Mouse (Mus musculus): ENCODE measurements around the gene Ctnna2. TPM values are rescaled to one million over a fixed set of nuclear protein-coding genes. Genes with fewer than 3 reads are reported as not detected.

Gene Ctnna2
- total and polyA plus RNA-seq, 2 experiments from 2014 or later: 91.5 to 243 TPM

- no peak overlapping the region for H3K27ac ChIP-seq (ENCODE audit: low read depth, low read length)
- no peaks in the 10 kb centered on the region for H3K9me3 ChIP-seq (ENCODE audit: low read length)
- no peaks in the 10 kb centered on the region for H3K36me3 ChIP-seq (ENCODE audit: insufficient read depth)
- H3K4me3 ChIP-seq (ENCODE audit: low read depth, low read length): no peak overlapping the region
- H3K4me2 ChIP-seq (ENCODE audit: low read depth): no peak overlapping the region
- no peaks in the 10 kb centered on the region for H3K27me3 ChIP-seq (ENCODE audit: insufficient read depth, low read length)
- ATAC-seq (no peak), DNase-seq (no peak)
- 0 out of 2 replicates have a peak, but pooled peaks cover 5% of the 10 kb centered on the region for H3K4me1 ChIP-seq (ENCODE audit: insufficient read depth)
- WGBS: 30% methylated on average over 2 of the region's 2 CpGs
- no peak overlapping the region for H3K9ac ChIP-seq
- TF ChIP-seq CTCF (IDR thresholded peaks at IDR 0.05; ENCODE audit: low read depth): no peak
Observed at GRCm38 (mm10) chr6:77199375-77199774, 780.1 kb downstream of the Ctnna2 start.

GRCm38 (mm10) chr6:77196650-77197049, 782.8 kb downstream of the Ctnna2 start:
- no peak overlapping the region for H3K4me2 ChIP-seq (ENCODE audit: low read depth)
- no peak overlapping the region for H3K9ac ChIP-seq
- DNase-seq: peak; percentile 37
- no peak overlapping the region for H3K4me3 ChIP-seq (ENCODE audit: low read depth, low read length)
- H3K9me3 ChIP-seq (ENCODE audit: low read length): no peaks in the 10 kb centered on the region
- no peaks in the 10 kb centered on the region for H3K36me3 ChIP-seq (ENCODE audit: insufficient read depth)
- 0 out of 2 replicates have a peak, but pooled peaks cover 5% of the 10 kb centered on the region for H3K4me1 ChIP-seq (ENCODE audit: insufficient read depth)
- no peak overlapping the region for H3K27ac ChIP-seq (ENCODE audit: low read depth, low read length)
- TF ChIP-seq CTCF (IDR thresholded peaks at IDR 0.05; ENCODE audit: low read depth): no peak
- 80% methylated on average over 3 of the region's 3 CpGs for WGBS
- no peaks in the 10 kb centered on the region for H3K27me3 ChIP-seq (ENCODE audit: insufficient read depth, low read length)
- no peak for ATAC-seq

- Histone ChIP-seq H3K27me3 (ENCODE audit: insufficient read depth, low read length) (no peaks in the 10 kb centered on the region), H3K9ac (no peak overlapping the region), H3K9me3 (ENCODE audit: low read length) (no peaks in the 10 kb centered on the region), H3K4me1 (ENCODE audit: insufficient read depth) (no peaks in the 10 kb centered on the region), H3K4me2 (ENCODE audit: low read depth) (no peak overlapping the region), H3K4me3 (ENCODE audit: low read depth, low read length) (no peak overlapping the region), H3K27ac (ENCODE audit: low read depth, low read length) (no peak overlapping the region), H3K36me3 (ENCODE audit: insufficient read depth) (no peaks in the 10 kb centered on the region)
- ATAC-seq (no peak), DNase-seq (no peak)
- TF ChIP-seq CTCF (IDR thresholded peaks at IDR 0.05; ENCODE audit: low read depth): no peak
- 66% methylated on average over 4 of the region's 4 CpGs for WGBS
Observed at GRCm38 (mm10) chr6:77191635-77192034, 787.9 kb downstream of the Ctnna2 start.

GRCm38 (mm10) chr6:77188628-77189027, 790.9 kb downstream of the Ctnna2 start:
- DNase-seq (no peak), ATAC-seq (no peak)
- H3K27me3 ChIP-seq (ENCODE audit: insufficient read depth, low read length): no peaks in the 10 kb centered on the region
- no peak for TF ChIP-seq CTCF (IDR thresholded peaks at IDR 0.05; ENCODE audit: low read depth)
- H3K9me3 ChIP-seq (ENCODE audit: low read length): no peaks in the 10 kb centered on the region
- H3K36me3 ChIP-seq (ENCODE audit: insufficient read depth): no peaks in the 10 kb centered on the region
- H3K4me3 ChIP-seq (ENCODE audit: low read depth, low read length): no peak overlapping the region
- H3K9ac ChIP-seq: no peak overlapping the region
- no peak overlapping the region for H3K27ac ChIP-seq (ENCODE audit: low read depth, low read length)
- no peak overlapping the region for H3K4me2 ChIP-seq (ENCODE audit: low read depth)
- no peaks in the 10 kb centered on the region for H3K4me1 ChIP-seq (ENCODE audit: insufficient read depth)
- 20% methylated on average over 2 of the region's 2 CpGs for WGBS

- WGBS: 59% methylated on average over 4 of the region's 4 CpGs
- ATAC-seq: no peak
- TF ChIP-seq CTCF (IDR thresholded peaks at IDR 0.05; ENCODE audit: low read depth): no peak
Observed at GRCm38 (mm10) chr6:77185751-77186150, 793.7 kb downstream of the Ctnna2 start.

GRCm38 (mm10) chr6:77184896-77185295, 794.6 kb downstream of the Ctnna2 start:
- Histone ChIP-seq H3K9ac (no peak overlapping the region), H3K4me2 (ENCODE audit: low read depth) (no peak overlapping the region), H3K4me3 (ENCODE audit: low read depth, low read length) (no peak overlapping the region), H3K27ac (ENCODE audit: low read depth, low read length) (no peak overlapping the region), H3K27me3 (ENCODE audit: insufficient read depth, low read length) (no peaks in the 10 kb centered on the region), H3K9me3 (ENCODE audit: low read length) (no peaks in the 10 kb centered on the region), H3K36me3 (ENCODE audit: insufficient read depth) (no peaks in the 10 kb centered on the region), H3K4me1 (ENCODE audit: insufficient read depth) (no peaks in the 10 kb centered on the region)
- no peak for TF ChIP-seq CTCF (IDR thresholded peaks at IDR 0.05; ENCODE audit: low read depth)
- 0 out of 2 replicates have a peak, but pooled peaks have one; percentile 42 for ATAC-seq
- WGBS: 22% methylated on average over 2 of the region's 2 CpGs
- no peak for DNase-seq

More at GRCm38 (mm10) chr6:77185751-77186150, 793.7 kb downstream of the Ctnna2 start:
- no peaks in the 10 kb centered on the region for H3K4me1 ChIP-seq (ENCODE audit: insufficient read depth)
- no peak overlapping the region for H3K27ac ChIP-seq (ENCODE audit: low read depth, low read length)
- no peaks in the 10 kb centered on the region for H3K9me3 ChIP-seq (ENCODE audit: low read length)
- no peaks in the 10 kb centered on the region for H3K36me3 ChIP-seq (ENCODE audit: insufficient read depth)
- no peak overlapping the region for H3K4me3 ChIP-seq (ENCODE audit: low read depth, low read length)
- no peak for DNase-seq
- H3K27me3 ChIP-seq (ENCODE audit: insufficient read depth, low read length): no peaks in the 10 kb centered on the region
- H3K4me2 ChIP-seq (ENCODE audit: low read depth): no peak overlapping the region
- H3K9ac ChIP-seq: no peak overlapping the region

GRCm38 (mm10) chr6:77175764-77176163, 803.7 kb downstream of the Ctnna2 start:
- H3K4me1 ChIP-seq (ENCODE audit: insufficient read depth): no peaks in the 10 kb centered on the region
- H3K4me2 ChIP-seq (ENCODE audit: low read depth): no peak overlapping the region
- no peak overlapping the region for H3K9ac ChIP-seq
- H3K4me3 ChIP-seq (ENCODE audit: low read depth, low read length): no peak overlapping the region
- no peaks in the 10 kb centered on the region for H3K27me3 ChIP-seq (ENCODE audit: insufficient read depth, low read length)
- no peak for TF ChIP-seq CTCF (IDR thresholded peaks at IDR 0.05; ENCODE audit: low read depth)
- ATAC-seq (no peak), DNase-seq (no peak)
- no peaks in the 10 kb centered on the region for H3K36me3 ChIP-seq (ENCODE audit: insufficient read depth)
- H3K27ac ChIP-seq (ENCODE audit: low read depth, low read length): no peak overlapping the region
- 54% methylated on average over 4 of the region's 4 CpGs for WGBS
- H3K9me3 ChIP-seq (ENCODE audit: low read length): no peaks in the 10 kb centered on the region
